Mouse (Mus musculus) mouse embryonic stem cell (cell line): ENCODE data around the gene Gm3127.
"Not testable (repeated sequence)": the region's sequence is repeated elsewhere in the genome, so short reads cannot be mapped to it uniquely, and the experiment has no call there.

Source experiments
- in situ Hi-C, 2 experiments: fragments of 300-500 bp; cut with MboI; formaldehyde crosslinking; loops; 1 replicate in 1 of 2; 3 replicates in 1 of 2; pipeline ENCODE4 v1.14.3; 2019 to 2020; ENCODE audit warnings: low sequenced_read_pairs in 2 of 2, low pct_unique_long_range_greater_than_20kb in 1 of 2, mixed read lengths in 1 of 2; ENCODE audit not compliant: unreplicated experiment in 1 of 2

Gene Gm3127

DNA sequence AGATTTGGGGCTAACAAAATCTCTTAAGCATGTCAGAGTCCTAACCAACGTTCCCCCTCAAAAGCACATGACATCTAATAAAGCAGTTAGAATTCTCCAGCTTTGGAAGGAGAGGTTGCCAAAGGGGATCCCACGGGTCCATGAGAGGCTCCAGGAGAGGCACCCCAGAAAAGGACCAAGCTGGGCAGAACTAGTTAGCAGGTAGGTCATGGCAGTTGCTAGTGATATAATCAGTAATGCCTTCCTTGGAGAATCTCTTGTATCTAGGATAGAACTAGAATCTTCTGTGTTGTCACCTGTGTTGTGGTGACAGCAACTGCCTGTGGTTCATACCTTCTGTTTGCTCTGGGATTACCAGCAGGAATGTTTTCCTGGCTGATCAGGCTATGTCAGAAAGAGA lies at the start of gene Gm3127:
TSS of gene Gm3127 (plus strand) at position 301 of the 400 bp plus-strand sequence.
- in situ Hi-C loops = not testable (repeated sequence)

DNA sequence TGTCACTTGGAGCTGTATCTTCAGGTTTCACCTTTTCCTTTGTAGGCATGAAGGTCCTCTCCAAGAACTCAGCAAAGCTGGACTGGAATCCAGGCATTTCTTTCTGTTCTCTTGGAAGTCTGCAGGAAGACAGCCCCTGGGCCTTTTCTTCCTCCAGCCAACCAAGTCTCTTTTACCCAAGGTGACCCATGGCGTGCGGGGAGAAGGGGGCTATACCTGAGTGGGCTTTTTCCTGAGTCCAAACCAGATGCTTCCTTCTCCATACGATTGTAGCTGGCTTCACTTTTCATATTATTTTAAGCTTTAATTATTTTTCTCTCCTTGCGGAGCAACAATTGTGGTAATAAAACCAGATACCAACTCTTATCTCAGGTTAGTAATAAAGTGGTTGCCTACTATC lies 23.2 kb upstream of the Gm3127 start:
- in situ Hi-C loops = not testable (repeated sequence)

DNA sequence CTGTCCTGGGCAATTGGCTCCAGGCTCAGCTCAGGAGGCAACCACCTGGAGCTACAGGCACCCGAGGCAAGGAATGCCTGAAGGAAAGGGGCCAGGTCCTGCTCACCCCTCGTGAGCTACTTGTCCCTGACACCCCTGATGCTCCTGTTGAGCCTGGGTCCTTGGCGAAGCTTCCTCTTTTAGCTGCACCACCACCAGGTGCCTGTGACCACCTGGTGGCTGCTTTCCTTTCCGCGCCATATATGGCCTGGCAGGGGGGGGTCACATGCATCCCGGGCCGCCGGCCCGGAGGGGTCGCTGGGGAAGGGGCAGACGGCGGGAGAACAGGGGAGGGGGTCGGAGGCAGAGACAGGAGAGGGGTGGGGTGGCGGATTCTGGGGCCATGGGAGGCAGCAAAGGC lies 17.2 kb downstream of the Gm3127 start:
- in situ Hi-C loops = not testable (repeated sequence)

DNA sequence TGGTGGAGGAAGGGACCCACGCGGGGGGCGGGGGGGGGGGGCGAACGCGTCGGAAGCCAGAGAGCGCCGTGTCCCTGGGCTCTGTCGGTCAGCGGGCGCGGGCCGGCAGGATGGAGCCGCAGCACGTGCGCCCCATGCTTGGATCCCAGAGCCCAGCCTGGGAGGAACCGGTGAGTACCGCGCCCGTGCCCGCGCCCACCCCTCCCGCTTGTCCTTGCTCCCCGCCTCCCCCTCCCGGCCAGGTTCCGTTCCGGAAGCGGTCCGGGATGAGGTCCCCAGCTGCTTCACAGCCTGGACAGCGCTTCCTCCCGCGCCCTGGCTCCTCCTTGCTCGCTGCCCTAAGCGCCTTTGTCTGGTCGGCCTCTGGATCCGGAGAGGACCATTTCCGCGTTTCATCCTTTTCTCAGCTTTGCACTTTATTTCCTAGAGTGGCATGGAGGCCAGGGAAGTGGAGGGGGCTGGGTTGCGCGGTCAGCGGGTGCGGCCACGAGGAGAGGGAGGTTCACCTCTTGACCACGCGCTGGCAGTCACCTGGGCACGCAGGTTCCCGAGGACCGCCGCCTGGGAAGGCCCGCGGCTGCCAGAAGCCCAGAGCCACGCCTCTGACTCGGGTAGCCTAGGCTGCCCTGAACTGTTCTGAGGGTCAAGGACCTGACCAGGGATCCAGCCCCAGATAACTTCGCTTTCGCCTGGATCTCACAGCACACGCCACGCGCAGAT lies 17.8 kb downstream of the Gm3127 start, which contains the start of gene Gm2974:
TSS of gene Gm2974 (plus strand) at position 86 of the 720 bp plus-strand sequence.
- in situ Hi-C loops = not testable (repeated sequence)

DNA sequence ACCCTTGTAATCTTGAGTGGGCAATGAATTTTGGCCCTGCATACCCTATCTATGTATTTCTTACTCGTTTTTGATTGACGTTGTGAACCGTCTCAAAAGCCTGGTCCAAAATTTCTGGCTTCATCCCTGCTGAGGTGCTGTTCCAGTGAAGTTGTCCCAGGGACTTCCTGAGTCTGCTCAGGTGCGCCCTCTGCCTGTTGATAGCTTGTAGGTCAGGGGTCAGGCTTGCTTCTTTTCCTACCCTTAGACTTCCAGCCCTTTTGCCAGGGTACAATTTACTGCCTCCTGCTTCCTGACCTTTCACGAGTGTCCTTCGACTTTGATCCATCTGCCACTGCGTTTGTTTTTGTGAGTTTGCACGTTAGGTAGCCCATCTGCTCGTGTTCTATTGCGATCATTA lies 18.5 kb downstream of the Gm3127 start:
- in situ Hi-C loops = not testable (repeated sequence)
